Mouse (Mus musculus) macrophage (primary cell): Measurements from ENCODE around the gene Tspan5. TPM values are rescaled to one million over a fixed set of nuclear protein-coding genes. Genes with fewer than 3 reads are reported as not detected.

Source experiments
- H3K27ac ChIP-seq: fragments of 350-480 bp; formaldehyde crosslinking; 2 replicates; pipeline ENCODE4 v1.9.0; 2021
- H3K36me3 ChIP-seq: fragments of 350-480 bp; formaldehyde crosslinking; 2 replicates; pipeline ENCODE4 v1.9.0; 2021; ENCODE audit errors: inconsistent target
- H3K4me3 ChIP-seq: fragments of 350-480 bp; formaldehyde crosslinking; 2 replicates; pipeline ENCODE4 v1.9.0; 2021; ENCODE audit errors: inconsistent target
- H3K79me2 ChIP-seq: fragments of 350-480 bp; formaldehyde crosslinking; 2 replicates; pipeline ENCODE4 v1.9.0; 2021; ENCODE audit errors: inconsistent target
- WGBS: methylation state at CpG from one replicate; pipeline ENCODE4 v1.1.7; 2026; ENCODE audit warnings: inconsistent platforms; ENCODE audit not compliant: missing documents; 5-methylcytosine and 5-hydroxymethylcytosine counted together
- polyA plus RNA-seq: library from polyadenylated mRNA; stranded (reverse); fragments of 250-400 nt; gene quantifications from 3 replicates; pipeline ENCODE4 v1.2.4, GENCODE M21; 2018; ENCODE audit warnings: inconsistent platforms

The Tspan5 gene
- polyA plus RNA-seq, 1 experiment from 2014 or later = 5.3 TPM

GRCm38 (mm10) chr3:138800664-138801411, 58.8 kb downstream of the Tspan5 start:
- H3K27ac ChIP-seq = no peak overlapping the region
- 95% methylated on average over 16 of the region's 16 CpGs for WGBS

GRCm38 (mm10) chr3:138801661-138802060, 59.7 kb downstream of the Tspan5 start:
- Histone ChIP-seq H3K79me2 (no peaks in the 10 kb centered on the region), H3K4me3 (no peak overlapping the region), H3K27ac (no peak overlapping the region), H3K36me3 (no peaks in the 10 kb centered on the region)
- 95% methylated on average over 6 of the region's 6 CpGs for WGBS

More at GRCm38 (mm10) chr3:138800664-138801411, 58.8 kb downstream of the Tspan5 start:
- Histone ChIP-seq H3K4me3 (no peak overlapping the region), H3K36me3 (no peaks in the 10 kb centered on the region), H3K79me2 (no peaks in the 10 kb centered on the region)

GRCm38 (mm10) chr3:138802722-138803443, 60.9 kb downstream of the Tspan5 start:
- Histone ChIP-seq H3K79me2 (no peaks in the 10 kb centered on the region), H3K36me3 (no peaks in the 10 kb centered on the region), H3K27ac (no peak overlapping the region), H3K4me3 (no peak overlapping the region)
- 87% methylated on average over 21 of the region's 21 CpGs for WGBS

- WGBS = 91% methylated on average over 11 of the region's 11 CpGs
- H3K79me2 ChIP-seq = no peaks in the 10 kb centered on the region
- no peaks in the 10 kb centered on the region for H3K36me3 ChIP-seq
- H3K4me3 ChIP-seq = no peak overlapping the region
- no peak overlapping the region for H3K27ac ChIP-seq
Measured at GRCm38 (mm10) chr3:138803444-138804085, 61.6 kb downstream of the Tspan5 start.

GRCm38 (mm10) chr3:138804104-138805048, 62.4 kb downstream of the Tspan5 start:
- Histone ChIP-seq H3K4me3 (no peak overlapping the region), H3K36me3 (no peaks in the 10 kb centered on the region), H3K79me2 (no peaks in the 10 kb centered on the region), H3K27ac (no peak overlapping the region)
- 83% methylated on average over 11 of the region's 11 CpGs for WGBS

GRCm38 (mm10) chr3:138807795-138808194, 65.8 kb downstream of the Tspan5 start:
- WGBS = 92% methylated on average over 4 of the region's 4 CpGs
- no peaks in the 10 kb centered on the region for H3K79me2 ChIP-seq

GRCm38 (mm10) chr3:138809509-138809908, 67.5 kb downstream of the Tspan5 start:
- WGBS = 99% methylated on average over 8 of the region's 8 CpGs
- no peaks in the 10 kb centered on the region for H3K36me3 ChIP-seq
- H3K79me2 ChIP-seq = no peaks in the 10 kb centered on the region
- no peak overlapping the region for H3K4me3 ChIP-seq
- no peak overlapping the region for H3K27ac ChIP-seq

More at GRCm38 (mm10) chr3:138807795-138808194, 65.8 kb downstream of the Tspan5 start:
- Histone ChIP-seq H3K27ac (no peak overlapping the region), H3K36me3 (no peaks in the 10 kb centered on the region), H3K4me3 (no peak overlapping the region)

- Histone ChIP-seq H3K27ac (no peak overlapping the region), H3K4me3 (no peak overlapping the region), H3K79me2 (no peaks in the 10 kb centered on the region), H3K36me3 (no peaks in the 10 kb centered on the region)
- 72% methylated on average over 3 of the region's 3 CpGs for WGBS
Measured at GRCm38 (mm10) chr3:138812565-138812964, 70.6 kb downstream of the Tspan5 start.

- no peak overlapping the region for H3K27ac ChIP-seq
Measured at GRCm38 (mm10) chr3:138813139-138813810, 71.3 kb downstream of the Tspan5 start.

GRCm38 (mm10) chr3:138814457-138814856, 72.5 kb downstream of the Tspan5 start:
- Histone ChIP-seq H3K79me2 (no peaks in the 10 kb centered on the region), H3K27ac (no peak overlapping the region), H3K36me3 (no peaks in the 10 kb centered on the region), H3K4me3 (no peak overlapping the region)
- 97% methylated on average over 5 of the region's 5 CpGs for whole genome bisulfite sequencing

More at GRCm38 (mm10) chr3:138813139-138813810, 71.3 kb downstream of the Tspan5 start:
- Histone ChIP-seq H3K36me3 (no peaks in the 10 kb centered on the region), H3K4me3 (no peak overlapping the region), H3K79me2 (no peaks in the 10 kb centered on the region)
- 89% methylated on average over 13 of the region's 13 CpGs for WGBS

GRCm38 (mm10) chr3:138815127-138815837, 73.3 kb downstream of the Tspan5 start:
- H3K27ac ChIP-seq = no peak overlapping the region
- no peaks in the 10 kb centered on the region for H3K36me3 ChIP-seq
- no peak overlapping the region for H3K4me3 ChIP-seq

GRCm38 (mm10) chr3:138816888-138817656, 75.1 kb downstream of the Tspan5 start:
- no peaks in the 10 kb centered on the region for H3K36me3 ChIP-seq
- H3K4me3 ChIP-seq = no peak overlapping the region
- 80% methylated on average over 5 of the region's 5 CpGs for WGBS

More at GRCm38 (mm10) chr3:138815127-138815837, 73.3 kb downstream of the Tspan5 start:
- 35% methylated on average over 7 of the region's 7 CpGs for WGBS
- H3K79me2 ChIP-seq = no peaks in the 10 kb centered on the region

More at GRCm38 (mm10) chr3:138816888-138817656, 75.1 kb downstream of the Tspan5 start:
- Histone ChIP-seq H3K79me2 (no peaks in the 10 kb centered on the region), H3K27ac (no peak overlapping the region)
